Mouse (Mus musculus): ENCODE measurements around the gene Acss2. TPM values are rescaled to one million over a fixed set of nuclear protein-coding genes. Genes with fewer than 3 reads are reported as not detected.

Gene Acss2
- polyA plus RNA-seq, 1 experiment = 1.0 TPM

GRCm38 (mm10) chr2:155613326-155613755 is 95.6 kb downstream of the Acss2 start:
- peaks cover 93% of the 10 kb centered on the region for H3K4me1 ChIP-seq (ENCODE audit: control insufficient read depth)
- H3K36me3 ChIP-seq (ENCODE audit: control insufficient read depth) = peaks cover 19% of the 10 kb centered on the region
- TF ChIP-seq TAL1 (IDR thresholded peaks at IDR 0.05; ENCODE audit: low read length) (no peak), GATA1 (IDR thresholded peaks at IDR 0.05; ENCODE audit: low read length) (no peak)
- H3K27me3 ChIP-seq (ENCODE audit: control insufficient read depth) = no peaks in the 10 kb centered on the region
- H3K4me3 ChIP-seq (replicated peaks) = peak overlapping the region; percentile 78
- H3K9me3 ChIP-seq (ENCODE audit: control insufficient read depth, low read length) = no peaks in the 10 kb centered on the region

- no peaks in the 10 kb centered on the region for H3K27me3 ChIP-seq (ENCODE audit: control insufficient read depth)
- TF ChIP-seq TAL1 (IDR thresholded peaks at IDR 0.05; ENCODE audit: low read length) (no peak), GATA1 (IDR thresholded peaks at IDR 0.05; ENCODE audit: low read length) (no peak)
- H3K36me3 ChIP-seq (ENCODE audit: control insufficient read depth) = peaks cover 26% of the 10 kb centered on the region
- peak overlapping the region; percentile 78 for H3K4me3 ChIP-seq (replicated peaks)
- H3K9me3 ChIP-seq (ENCODE audit: control insufficient read depth, low read length) = no peaks in the 10 kb centered on the region
- H3K4me1 ChIP-seq (ENCODE audit: control insufficient read depth) = peaks cover 93% of the 10 kb centered on the region
Observed at GRCm38 (mm10) chr2:155613953-155614352, 96.2 kb downstream of the Acss2 start.

- Histone ChIP-seq H3K27me3 (ENCODE audit: control insufficient read depth) (peaks cover 2% of the 10 kb centered on the region; the same call in 1 of the 2 replicates), H3K4me1 (ENCODE audit: control insufficient read depth) (peaks cover 97% of the 10 kb centered on the region), H3K4me3 (replicated peaks) (peak overlapping the region; percentile 19), H3K9me3 (ENCODE audit: control insufficient read depth, low read length) (no peaks in the 10 kb centered on the region), H3K36me3 (ENCODE audit: control insufficient read depth) (peaks cover 24% of the 10 kb centered on the region)
- TF ChIP-seq GATA1 (IDR thresholded peaks at IDR 0.05; ENCODE audit: low read length) (no peak), TAL1 (IDR thresholded peaks at IDR 0.05; ENCODE audit: low read length) (no peak)
Observed at GRCm38 (mm10) chr2:155616971-155617370, 99.2 kb downstream of the Acss2 start.

DNA sequence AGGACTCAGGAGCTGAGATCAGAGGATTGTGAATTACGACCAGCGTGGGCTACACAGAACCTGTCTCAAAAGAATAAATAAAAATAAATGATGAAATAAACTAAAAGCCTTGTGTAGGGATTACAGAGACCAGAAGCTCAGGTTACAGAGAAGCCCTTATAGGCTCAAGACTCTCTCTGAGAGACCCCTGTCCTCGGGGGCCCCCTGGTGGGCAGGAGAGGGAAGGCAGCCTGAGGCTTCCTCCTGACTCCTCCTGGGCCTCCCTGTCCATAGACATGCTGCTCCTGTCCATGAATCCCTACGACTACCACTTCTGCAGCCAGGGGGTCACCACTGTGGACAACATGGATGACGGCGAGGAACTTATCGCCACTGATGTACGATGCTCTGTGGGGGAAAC is 102.1 kb downstream of the Acss2 start:
- TF ChIP-seq GATA1 (IDR thresholded peaks at IDR 0.05; ENCODE audit: low read length) = no peak
- no peaks in the 10 kb centered on the region for H3K9me3 ChIP-seq (ENCODE audit: control insufficient read depth, low read length)
- H3K27me3 ChIP-seq (ENCODE audit: control insufficient read depth) = peaks cover 2% of the 10 kb centered on the region; the same call in 1 of the 2 replicates
- peaks cover 43% of the 10 kb centered on the region for H3K36me3 ChIP-seq (ENCODE audit: control insufficient read depth)
- H3K4me1 ChIP-seq (ENCODE audit: control insufficient read depth) = peaks cover 96% of the 10 kb centered on the region
- no peak overlapping the region for H3K4me3 ChIP-seq (replicated peaks)

- Histone ChIP-seq H3K36me3 (ENCODE audit: control insufficient read depth) (peaks cover 43% of the 10 kb centered on the region), H3K9me3 (ENCODE audit: control insufficient read depth, low read length) (no peaks in the 10 kb centered on the region), H3K4me1 (ENCODE audit: control insufficient read depth) (peaks cover 84% of the 10 kb centered on the region), H3K27me3 (ENCODE audit: control insufficient read depth) (peaks cover 17% of the 10 kb centered on the region), H3K4me3 (replicated peaks) (no peak overlapping the region)
- TF ChIP-seq TAL1 (IDR thresholded peaks at IDR 0.05; ENCODE audit: low read length) (no peak), GATA1 (IDR thresholded peaks at IDR 0.05; ENCODE audit: low read length) (no peak)
Observed at GRCm38 (mm10) chr2:155622606-155623005, 104.9 kb downstream of the Acss2 start.

GRCm38 (mm10) chr2:155623996-155624395 is 106.2 kb downstream of the Acss2 start:
- H3K4me3 ChIP-seq (replicated peaks) = no peak overlapping the region
- H3K27me3 ChIP-seq (ENCODE audit: control insufficient read depth) = peaks cover 31% of the 10 kb centered on the region
- H3K9me3 ChIP-seq (ENCODE audit: control insufficient read depth, low read length) = no peaks in the 10 kb centered on the region
- H3K36me3 ChIP-seq (ENCODE audit: control insufficient read depth) = peaks cover 44% of the 10 kb centered on the region
- TF ChIP-seq TAL1 (IDR thresholded peaks at IDR 0.05; ENCODE audit: low read length) (no peak), GATA1 (IDR thresholded peaks at IDR 0.05; ENCODE audit: low read length) (no peak)
- H3K4me1 ChIP-seq (ENCODE audit: control insufficient read depth) = peaks cover 78% of the 10 kb centered on the region

DNA sequence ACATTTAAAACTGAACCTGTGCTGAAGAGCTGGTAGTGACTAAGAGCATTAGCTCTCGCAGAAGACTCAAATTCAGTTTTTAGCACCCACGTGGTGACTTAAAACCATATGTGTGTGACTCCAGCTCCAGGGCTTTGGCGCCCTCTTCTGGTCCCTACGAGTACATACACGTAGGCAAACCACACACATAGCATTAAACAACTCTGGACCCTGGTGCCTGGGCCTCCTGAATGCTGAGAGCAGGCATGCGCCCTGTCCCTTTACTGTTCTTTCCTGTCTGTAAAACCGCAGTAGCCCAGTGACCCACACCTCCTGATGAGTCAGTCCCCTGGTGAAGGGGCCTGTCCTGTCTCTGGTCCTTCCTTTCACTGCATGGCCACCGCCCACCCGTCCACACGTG is 107.0 kb downstream of the Acss2 start:
- H3K4me3 ChIP-seq (replicated peaks) = no peak overlapping the region
- TF ChIP-seq GATA1 (IDR thresholded peaks at IDR 0.05; ENCODE audit: low read length) = no peak
- TF ChIP-seq TAL1 (IDR thresholded peaks at IDR 0.05; ENCODE audit: low read length) = no peak
- peaks cover 76% of the 10 kb centered on the region for H3K4me1 ChIP-seq (ENCODE audit: control insufficient read depth)
- peaks cover 39% of the 10 kb centered on the region for H3K27me3 ChIP-seq (ENCODE audit: control insufficient read depth)
- H3K9me3 ChIP-seq (ENCODE audit: control insufficient read depth, low read length) = no peaks in the 10 kb centered on the region
- peaks cover 41% of the 10 kb centered on the region for H3K36me3 ChIP-seq (ENCODE audit: control insufficient read depth)

DNA sequence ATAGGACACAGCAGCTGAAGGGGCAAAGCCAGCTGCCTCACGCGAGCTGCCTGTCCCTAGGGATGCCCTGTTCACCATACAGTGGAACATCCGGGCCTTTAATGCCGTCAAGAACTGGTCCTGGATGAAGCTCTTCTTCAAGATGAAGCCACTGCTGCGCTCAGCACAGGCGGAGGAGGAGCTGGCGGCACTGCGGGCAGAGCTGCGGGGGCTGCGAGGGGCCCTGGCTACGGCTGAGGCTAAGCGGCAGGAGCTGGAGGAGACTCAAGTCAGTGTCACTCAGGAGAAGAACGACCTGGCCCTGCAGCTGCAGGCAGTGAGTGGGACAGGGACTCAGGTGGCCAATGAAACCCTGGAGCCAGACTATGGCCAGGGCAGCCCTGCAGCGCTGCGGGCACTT is 108.5 kb downstream of the Acss2 start:
- Histone ChIP-seq H3K9me3 (ENCODE audit: control insufficient read depth, low read length) (peaks cover 2% of the 10 kb centered on the region; the same call in 1 of the 2 replicates), H3K27me3 (ENCODE audit: control insufficient read depth) (peaks cover 53% of the 10 kb centered on the region), H3K36me3 (ENCODE audit: control insufficient read depth) (peaks cover 52% of the 10 kb centered on the region), H3K4me1 (ENCODE audit: control insufficient read depth) (peaks cover 69% of the 10 kb centered on the region), H3K4me3 (replicated peaks) (no peak overlapping the region)
- TF ChIP-seq TAL1 (IDR thresholded peaks at IDR 0.05; ENCODE audit: low read length) = no peak
- no peak for TF ChIP-seq GATA1 (IDR thresholded peaks at IDR 0.05; ENCODE audit: low read length)

- Histone ChIP-seq H3K36me3 (ENCODE audit: control insufficient read depth) (peaks cover 55% of the 10 kb centered on the region), H3K27me3 (ENCODE audit: control insufficient read depth) (peaks cover 58% of the 10 kb centered on the region), H3K4me1 (ENCODE audit: control insufficient read depth) (peaks cover 63% of the 10 kb centered on the region), H3K4me3 (replicated peaks) (no peak overlapping the region), H3K9me3 (ENCODE audit: control insufficient read depth, low read length) (peaks cover 2% of the 10 kb centered on the region; the same call in 1 of the 2 replicates)
- TF ChIP-seq GATA1 (IDR thresholded peaks at IDR 0.05; ENCODE audit: low read length) (no peak), TAL1 (IDR thresholded peaks at IDR 0.05; ENCODE audit: low read length) (no peak)
Observed at GRCm38 (mm10) chr2:155627030-155627738, 109.4 kb downstream of the Acss2 start.

Measured in erythroblast, embryonic 14.5 days (primary cell).